Mouse (Mus musculus) forebrain, embryonic 14.5 days (tissue): Measurements from ENCODE around the gene Ntn5. TPM values are rescaled to one million over a fixed set of nuclear protein-coding genes. Genes with fewer than 3 reads are reported as not detected.
A peak's percentile ranks its signal among the peaks of the same experiment; 100 is the strongest.

Source experiments
- ATAC-seq: fragments of 200-750 bp; cut with Nextera tagmentation; 2 replicates; pipeline ENCODE4 v1.8.0; 2017; ENCODE audit warnings: mild to moderate bottlenecking, moderate library complexity
- DNase-seq: peaks from one replicate; pipeline ENCODE4 v3.0.0-alpha.2; 2015; ENCODE audit warnings: low spot score
- H3K27ac ChIP-seq: fragments of 300-500 bp; sonication (generic); 2 replicates; pipeline ENCODE4 v1.5.1; 2014; ENCODE audit warnings: low read depth, mild to moderate bottlenecking, control low read depth, low read length, moderate library complexity
- H3K27me3 ChIP-seq: fragments of 300-500 bp; sonication (generic); replicated peaks from 2 replicates; pipeline ENCODE4 v1.6.1; 2014; ENCODE audit warnings: low read length, control low read depth, mixed read lengths; ENCODE audit not compliant: control insufficient read depth, insufficient read depth
- H3K36me3 ChIP-seq: fragments of 300-500 bp; sonication (generic); 2 replicates; pipeline ENCODE4 v1.6.1; 2014; ENCODE audit warnings: low read length, control low read depth; ENCODE audit not compliant: control insufficient read depth, insufficient read depth
- H3K4me1 ChIP-seq: fragments of 300-500 bp; sonication (generic); 2 replicates; pipeline ENCODE4 v1.6.1; 2014; ENCODE audit warnings: antibody characterized with exemption, low read length, control low read depth; ENCODE audit not compliant: control insufficient read depth, insufficient read depth
- H3K4me2 ChIP-seq: fragments of 300-500 bp; sonication (generic); 2 replicates; pipeline ENCODE4 v1.6.1; 2014; ENCODE audit warnings: mild to moderate bottlenecking, control low read depth, low read length
- H3K4me3 ChIP-seq: fragments of 300-500 bp; sonication (generic); 2 replicates; pipeline ENCODE4 v1.5.1; 2014; ENCODE audit warnings: low read depth, low read length, control low read depth
- H3K9ac ChIP-seq: fragments of 300-500 bp; sonication (generic); 2 replicates; pipeline ENCODE4 v1.6.1; 2014; ENCODE audit warnings: mild to moderate bottlenecking, low read length, control low read depth, moderate library complexity
- H3K9me3 ChIP-seq: fragments of 300-500 bp; sonication (generic); replicated peaks from 2 replicates; pipeline ENCODE4 v1.6.1; 2016; ENCODE audit warnings: low read length, control low read depth, mixed read lengths; ENCODE audit not compliant: control insufficient read depth
- WGBS: fragments of 180-500 bp; shearing (Covaris S2); extraction: QIAGEN DNeasy Blood & Tissue Kit; methylation state at CpG from one replicate; pipeline ENCODE4 v1.1.7; 2014; 5-methylcytosine and 5-hydroxymethylcytosine counted together
- polyA plus RNA-seq: library from polyadenylated mRNA; unstranded; fragments of >200 nt; fragmentation: Nextera tagmentation; extraction: Ambion mirVana; gene quantifications from 2 replicates; pipeline ENCODE4 v1.2.1, GENCODE M21; 2014

The Ntn5 gene
- polyA plus RNA-seq, 1 experiment from 2014 or later = 0.41 TPM

- DNase-seq (peak; percentile 42), ATAC-seq (no peak)
- H3K36me3 ChIP-seq = no peaks in the 10 kb centered on the region; the same call in 1 of the 2 replicates
- WGBS = 63% methylated on average over 17 of the region's 17 CpGs
- H3K27me3 ChIP-seq = no peaks in the 10 kb centered on the region
- H3K9ac ChIP-seq = no peak overlapping the region
- no peak overlapping the region for H3K4me2 ChIP-seq
- H3K4me3 ChIP-seq = no peak overlapping the region
- no peaks in the 10 kb centered on the region for H3K9me3 ChIP-seq
- no peak overlapping the region for H3K27ac ChIP-seq
- H3K4me1 ChIP-seq = peaks cover 11% of the 10 kb centered on the region
Observed at GRCm38 (mm10) chr7:45641391-45642040, 42.3 kb upstream of the Ntn5 start.

- Histone ChIP-seq H3K4me3 (no peak overlapping the region), H3K4me2 (peak overlapping the region; percentile 86), H3K4me1 (peaks cover 11% of the 10 kb centered on the region), H3K27ac (no peak overlapping the region), H3K27me3 (no peaks in the 10 kb centered on the region), H3K9me3 (no peaks in the 10 kb centered on the region), H3K36me3 (no peaks in the 10 kb centered on the region), H3K9ac (no peak overlapping the region)
- 84% methylated on average over 5 of the region's 5 CpGs for WGBS
- no peak for DNase-seq
- ATAC-seq = no peak
Observed at GRCm38 (mm10) chr7:45642083-45642482, 41.7 kb upstream of the Ntn5 start.

- Histone ChIP-seq H3K4me2 (peak overlapping the region; percentile 86), H3K27me3 (no peaks in the 10 kb centered on the region), H3K4me3 (peak overlapping the region; percentile 46), H3K27ac (peak overlapping the region; percentile 90), H3K36me3 (no peaks in the 10 kb centered on the region), H3K4me1 (peaks cover 11% of the 10 kb centered on the region), H3K9me3 (no peaks in the 10 kb centered on the region), H3K9ac (peak overlapping the region; percentile 87)
- no peak for DNase-seq
- 36% methylated on average over 16 of the region's 16 CpGs for WGBS
- no peak for ATAC-seq
Observed at GRCm38 (mm10) chr7:45642503-45643255, 41.1 kb upstream of the Ntn5 start.

GRCm38 (mm10) chr7:45643441-45644178, 40.2 kb upstream of the Ntn5 start:
- H3K27me3 ChIP-seq = no peaks in the 10 kb centered on the region
- peak overlapping the region; percentile 87 for H3K9ac ChIP-seq
- peak overlapping the region; percentile 86 for H3K4me2 ChIP-seq
- peaks cover 11% of the 10 kb centered on the region for H3K4me1 ChIP-seq
- WGBS = 2% methylated on average over 28 of the region's 28 CpGs
- no peaks in the 10 kb centered on the region for H3K36me3 ChIP-seq
- H3K9me3 ChIP-seq = no peaks in the 10 kb centered on the region
- ATAC-seq (peak; percentile 92), DNase-seq (peak; percentile 100)
- H3K27ac ChIP-seq = peak overlapping the region; percentile 90
- H3K4me3 ChIP-seq = peak overlapping the region; percentile 46

GRCm38 (mm10) chr7:45644183-45644582, 39.6 kb upstream of the Ntn5 start:
- ATAC-seq = peak; percentile 18
- Histone ChIP-seq H3K9me3 (no peaks in the 10 kb centered on the region), H3K4me2 (peak overlapping the region; percentile 86), H3K27me3 (no peaks in the 10 kb centered on the region), H3K4me1 (peaks cover 11% of the 10 kb centered on the region), H3K27ac (peak overlapping the region; percentile 84), H3K9ac (peak overlapping the region; percentile 49; the same call in 1 of the 2 replicates), H3K4me3 (peak overlapping the region; percentile 24), H3K36me3 (no peaks in the 10 kb centered on the region)
- 2% methylated on average over 18 of the region's 18 CpGs for WGBS
- DNase-seq = peak; percentile 69

- H3K27ac ChIP-seq = no peak overlapping the region
- H3K4me2 ChIP-seq = peak overlapping the region; percentile 86
- peak overlapping the region; percentile 49; the same call in 1 of the 2 replicates for H3K9ac ChIP-seq
- no peaks in the 10 kb centered on the region for H3K27me3 ChIP-seq
- 62% methylated on average over 6 of the region's 6 CpGs for WGBS
- H3K9me3 ChIP-seq = no peaks in the 10 kb centered on the region
- ATAC-seq = no peak
- peaks cover 11% of the 10 kb centered on the region for H3K4me1 ChIP-seq
- no peak overlapping the region for H3K4me3 ChIP-seq
- DNase-seq = no peak
- no peaks in the 10 kb centered on the region for H3K36me3 ChIP-seq
Observed at GRCm38 (mm10) chr7:45644872-45645590, 38.8 kb upstream of the Ntn5 start.

- H3K27ac ChIP-seq = no peak overlapping the region
- no peaks in the 10 kb centered on the region for H3K9me3 ChIP-seq
- WGBS = 89% methylated on average over 7 of the region's 7 CpGs
- no peaks in the 10 kb centered on the region for H3K27me3 ChIP-seq
- no peaks in the 10 kb centered on the region for H3K36me3 ChIP-seq
- H3K9ac ChIP-seq = no peak overlapping the region
- H3K4me3 ChIP-seq = no peak overlapping the region
- DNase-seq (no peak), ATAC-seq (no peak)
- H3K4me1 ChIP-seq = peaks cover 11% of the 10 kb centered on the region
- H3K4me2 ChIP-seq = no peak overlapping the region
Observed at GRCm38 (mm10) chr7:45645591-45645971, 38.2 kb upstream of the Ntn5 start.

GRCm38 (mm10) chr7:45646671-45647070, 37.2 kb upstream of the Ntn5 start:
- ATAC-seq = no peak
- Histone ChIP-seq H3K36me3 (no peaks in the 10 kb centered on the region), H3K27ac (no peak overlapping the region), H3K4me1 (peaks cover 11% of the 10 kb centered on the region), H3K4me2 (no peak overlapping the region), H3K27me3 (no peaks in the 10 kb centered on the region), H3K4me3 (no peak overlapping the region), H3K9me3 (no peaks in the 10 kb centered on the region), H3K9ac (no peak overlapping the region)
- 75% methylated on average over 4 of the region's 4 CpGs for WGBS
- no peak for DNase-seq
